Mouse (Mus musculus) small intestine, adult 2 months (tissue): ENCODE measurements at regions not wholly inside any gene's neighbourhood (a gene's known extent, or its start where the extent isn't known, plus 50 kb on each side); places are given as distances from the start of the nearest gene placed in this dataset.

Experiments
- CTCF ChIP-seq: fragments of 200-500 bp; IDR thresholded peaks from 2 replicates; pipeline ENCODE4 v1.5.1; 2012; ENCODE audit warnings: low read depth, mild to moderate bottlenecking, control low read depth, inconsistent platforms, low read length, moderate library complexity, mixed read lengths; ENCODE audit not compliant: insufficient replicate concordance, insufficient read length; ENCODE audit errors: extremely low read depth
- POLR2A ChIP-seq: fragments of 200-500 bp; IDR thresholded peaks from 2 replicates; pipeline ENCODE4 v1.6.1; 2012; ENCODE audit warnings: low read depth, mild to moderate bottlenecking, control low read depth, inconsistent platforms, low read length, moderate library complexity

GRCm38 (mm10) chr11:84592715-84593339 lies 67.5 kb upstream of the Lhx1 start:
- TF ChIP-seq POLR2A (no peak), CTCF (no peak)
